Mouse (Mus musculus) liver, embryonic 15.5 days (tissue): ENCODE data around the gene Ddo. TPM values are rescaled to one million over a fixed set of nuclear protein-coding genes. Genes with fewer than 3 reads are reported as not detected.

Experiments used
- ATAC-seq: fragments of 200-750 bp; cut with Nextera tagmentation; 2 replicates; pipeline ENCODE4 v1.8.0; 2017; ENCODE audit warnings: moderate number of reproducible peaks, mild to moderate bottlenecking, moderate library complexity; ENCODE audit not compliant: insufficient read depth
- H3K27ac ChIP-seq: fragments of 300-500 bp; sonication (generic); replicated peaks from 2 replicates; pipeline ENCODE4 v1.5.1; 2015; ENCODE audit warnings: mild to moderate bottlenecking, inconsistent platforms
- H3K27me3 ChIP-seq: fragments of 300-500 bp; sonication (generic); 2 replicates; pipeline ENCODE4 v1.6.1; 2015; ENCODE audit warnings: mild to moderate bottlenecking, inconsistent platforms
- H3K36me3 ChIP-seq: fragments of 300-500 bp; sonication (generic); replicated peaks from 2 replicates; pipeline ENCODE4 v1.6.1; 2015; ENCODE audit warnings: moderate library complexity, mild to moderate bottlenecking, inconsistent platforms
- H3K4me1 ChIP-seq: fragments of 300-500 bp; sonication (generic); replicated peaks from 2 replicates; pipeline ENCODE4 v1.6.1; 2015; ENCODE audit warnings: inconsistent platforms
- H3K4me2 ChIP-seq: fragments of 300-500 bp; sonication (generic); 2 replicates; pipeline ENCODE4 v1.6.1; 2015; ENCODE audit warnings: moderate library complexity, mild to moderate bottlenecking, inconsistent platforms
- H3K4me3 ChIP-seq: fragments of 300-500 bp; sonication (generic); replicated peaks from 2 replicates; pipeline ENCODE4 v1.5.1; 2015; ENCODE audit warnings: mild to moderate bottlenecking, inconsistent platforms
- H3K9ac ChIP-seq: fragments of 300-500 bp; sonication (generic); 2 replicates; pipeline ENCODE4 v1.6.1; 2015; ENCODE audit warnings: moderate library complexity, mild to moderate bottlenecking, inconsistent platforms
- H3K9me3 ChIP-seq: fragments of 300-500 bp; sonication (generic); replicated peaks from 2 replicates; pipeline ENCODE4 v1.6.1; 2016; ENCODE audit warnings: inconsistent platforms
- WGBS: fragments of 180-500 bp; shearing (Covaris S2); methylation state at CpG from one replicate; pipeline ENCODE4 v1.1.7; 2015; ENCODE audit warnings: mixed read lengths; ENCODE audit not compliant: insufficient replicate concordance; 5-methylcytosine and 5-hydroxymethylcytosine counted together
- polyA plus RNA-seq: library from polyadenylated mRNA; unstranded; fragments of >200 nt; fragmentation: Nextera tagmentation; extraction: Ambion mirVana; gene quantifications from 2 replicates; pipeline ENCODE4 v1.2.1, GENCODE M21; 2015

Gene Ddo
- polyA plus RNA-seq, 1 experiment from 2014 or later, result 0.03 TPM

DNA sequence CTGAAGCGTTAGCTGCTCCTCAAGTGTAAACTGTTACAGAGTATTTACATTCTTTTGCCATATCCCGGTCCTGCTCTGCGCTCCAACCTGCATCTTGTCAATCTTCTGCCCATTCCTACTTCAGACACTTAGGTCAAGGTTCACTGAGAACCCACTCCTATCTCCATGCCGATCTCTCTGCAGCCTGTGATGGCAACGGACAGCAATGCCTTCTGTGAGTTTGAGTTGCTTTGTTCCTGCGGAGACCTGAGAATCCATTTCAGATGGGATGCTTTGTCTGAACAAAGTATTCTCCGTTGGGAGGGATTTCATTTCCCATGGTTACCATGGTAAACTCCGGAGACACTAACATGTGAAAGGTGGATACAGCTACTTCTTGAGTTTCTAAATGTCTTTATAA is 55.8 kb downstream of the Ddo start:
- H3K36me3 ChIP-seq, result no peaks in the 10 kb centered on the region

DNA sequence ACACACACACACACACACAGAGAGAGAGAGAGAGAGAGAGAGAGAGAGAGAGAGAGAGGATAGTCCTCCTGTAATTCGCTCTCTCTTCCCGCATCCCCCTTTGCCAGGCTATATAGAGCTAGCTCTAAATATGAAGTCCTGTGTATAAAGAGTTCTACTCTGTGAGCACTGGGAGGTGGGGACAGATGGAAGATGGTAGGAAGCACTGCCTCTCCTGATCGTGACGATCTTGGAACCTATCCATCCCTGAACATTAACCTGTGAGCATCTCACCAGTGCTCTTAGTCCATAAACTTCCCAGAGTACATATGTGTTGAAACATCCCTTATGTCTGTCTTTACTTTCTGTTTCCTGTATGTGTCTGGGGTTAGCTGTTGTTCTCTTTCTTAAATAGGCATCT is 57.2 kb downstream of the Ddo start:
- Histone ChIP-seq H3K4me3 (no peak overlapping the region), H3K27ac (no peak overlapping the region), H3K27me3 (peaks cover 40% of the 10 kb centered on the region), H3K36me3 (no peaks in the 10 kb centered on the region), H3K4me2 (no peak overlapping the region), H3K4me1 (no peaks in the 10 kb centered on the region), H3K9me3 (no peaks in the 10 kb centered on the region), H3K9ac (no peak overlapping the region)
- ATAC-seq, result no peak
- WGBS, result 83% methylated on average over 4 of the region's 4 CpGs

More for the DNA sequence above, 55.8 kb downstream of the Ddo start:
- Histone ChIP-seq H3K9me3 (no peaks in the 10 kb centered on the region), H3K9ac (no peak overlapping the region), H3K4me2 (no peak overlapping the region), H3K27ac (no peak overlapping the region), H3K4me1 (no peaks in the 10 kb centered on the region), H3K27me3 (peaks cover 48% of the 10 kb centered on the region), H3K4me3 (no peak overlapping the region)
- 58% methylated on average over 8 of the region's 8 CpGs for WGBS
- ATAC-seq, result no peak

DNA sequence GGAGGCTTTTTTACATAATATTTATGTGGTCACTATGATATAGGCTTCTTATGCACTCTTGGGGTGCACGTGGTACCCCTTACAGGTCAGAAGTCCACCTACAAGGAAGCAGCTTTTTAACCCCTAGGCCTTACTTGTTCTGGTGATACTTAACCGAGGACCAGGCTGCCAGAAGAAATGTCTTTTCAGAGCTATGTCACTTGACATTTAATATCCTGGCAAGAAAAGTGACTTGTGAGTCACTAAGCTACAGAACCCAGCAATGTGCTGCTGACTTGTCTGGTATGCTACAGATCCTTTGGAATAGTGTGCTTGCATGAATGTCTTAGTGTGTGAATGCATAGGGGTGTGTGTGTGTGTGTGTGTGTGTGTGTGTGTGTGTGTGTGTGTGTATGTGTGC is 57.6 kb downstream of the Ddo start:
- no peaks in the 10 kb centered on the region for H3K9me3 ChIP-seq
- WGBS, result 56% methylated on average over 2 of the region's 2 CpGs
- ATAC-seq, result no peak

DNA sequence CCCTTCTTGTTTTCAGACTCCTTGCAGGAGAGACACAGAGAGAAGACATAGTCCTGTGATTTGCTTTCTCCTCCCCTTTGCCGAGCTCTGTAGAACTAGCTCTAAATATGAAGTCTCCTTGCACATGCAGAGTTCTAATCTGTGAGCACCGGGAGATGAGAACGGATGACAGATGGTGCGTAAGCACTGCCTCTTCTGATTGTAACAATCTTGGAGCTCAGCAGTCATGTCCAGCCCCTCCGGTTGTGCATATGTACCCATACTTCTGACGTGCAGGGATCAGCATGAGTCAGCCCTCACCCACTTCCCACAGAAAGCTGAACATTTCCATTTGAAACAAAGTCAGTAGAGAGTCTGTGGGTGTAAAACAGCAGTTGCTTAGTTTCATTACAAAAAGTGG is 58.5 kb downstream of the Ddo start:
- 61% methylated on average over 6 of the region's 6 CpGs for WGBS

More for the DNA sequence above, 57.6 kb downstream of the Ddo start:
- Histone ChIP-seq H3K36me3 (no peaks in the 10 kb centered on the region), H3K27ac (no peak overlapping the region), H3K27me3 (peaks cover 36% of the 10 kb centered on the region), H3K9ac (no peak overlapping the region), H3K4me3 (no peak overlapping the region), H3K4me2 (no peak overlapping the region), H3K4me1 (no peaks in the 10 kb centered on the region)

DNA sequence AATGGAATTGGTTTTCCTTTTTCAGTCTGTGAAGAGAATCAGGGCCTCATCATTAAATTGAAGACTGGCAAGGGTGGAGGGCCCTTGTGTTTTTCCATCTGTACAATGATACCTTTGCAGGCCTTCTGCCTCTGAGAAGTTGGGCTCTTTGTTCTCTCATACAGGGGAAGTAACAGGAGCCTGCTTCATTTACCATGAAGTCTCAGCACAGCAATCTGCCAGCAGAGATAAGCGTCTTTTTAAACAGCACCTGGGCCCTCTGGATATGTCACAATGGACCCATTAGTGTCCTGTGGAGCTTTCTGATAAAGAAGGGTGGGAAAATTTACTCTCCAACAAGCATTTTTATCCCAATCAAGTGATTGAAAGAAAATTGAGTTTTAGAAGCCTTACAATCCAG is 59.1 kb downstream of the Ddo start:
- H3K9ac ChIP-seq, result no peak overlapping the region
- WGBS, result 24% methylated on average over 1 of the region's 1 CpGs
- no peak overlapping the region for H3K27ac ChIP-seq
- no peak for ATAC-seq
- H3K4me2 ChIP-seq, result no peak overlapping the region
- H3K4me1 ChIP-seq, result no peaks in the 10 kb centered on the region
- H3K27me3 ChIP-seq, result peaks cover 22% of the 10 kb centered on the region
- no peak overlapping the region for H3K4me3 ChIP-seq
- no peaks in the 10 kb centered on the region for H3K9me3 ChIP-seq
- H3K36me3 ChIP-seq, result no peaks in the 10 kb centered on the region

More for the DNA sequence above, 58.5 kb downstream of the Ddo start:
- no peak overlapping the region for H3K27ac ChIP-seq
- no peak for ATAC-seq
- no peak overlapping the region for H3K9ac ChIP-seq
- H3K4me1 ChIP-seq, result no peaks in the 10 kb centered on the region
- no peaks in the 10 kb centered on the region for H3K36me3 ChIP-seq
- H3K4me2 ChIP-seq, result no peak overlapping the region
- no peak overlapping the region for H3K4me3 ChIP-seq
- no peaks in the 10 kb centered on the region for H3K9me3 ChIP-seq
- H3K27me3 ChIP-seq, result peaks cover 28% of the 10 kb centered on the region

DNA sequence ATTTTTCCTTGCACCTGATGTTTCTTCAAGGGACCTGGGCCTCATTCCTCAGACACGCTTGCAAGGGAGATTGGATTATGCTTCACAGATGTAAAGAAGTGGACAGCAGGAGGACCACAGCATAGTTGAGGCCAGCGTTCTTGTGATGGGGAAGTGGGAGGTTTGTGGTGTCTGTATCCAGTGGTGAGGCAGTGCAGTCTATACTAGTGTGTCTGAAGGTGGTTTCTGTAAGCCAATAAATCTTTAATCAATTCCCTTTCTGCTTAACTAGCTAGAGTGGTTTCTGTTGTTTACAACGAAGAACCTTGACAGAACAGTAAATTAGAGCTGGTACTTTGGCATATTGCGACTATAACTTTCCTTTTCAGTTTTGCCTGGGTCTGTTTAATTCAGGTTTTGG is 68.8 kb downstream of the Ddo start:
- Histone ChIP-seq H3K4me2 (no peak overlapping the region), H3K36me3 (no peaks in the 10 kb centered on the region), H3K27me3 (no peaks in the 10 kb centered on the region), H3K9ac (no peak overlapping the region), H3K27ac (no peak overlapping the region), H3K4me3 (no peak overlapping the region), H3K9me3 (no peaks in the 10 kb centered on the region), H3K4me1 (no peaks in the 10 kb centered on the region)
- ATAC-seq, result no peak
- 42% methylated on average over 4 of the region's 4 CpGs for WGBS

DNA sequence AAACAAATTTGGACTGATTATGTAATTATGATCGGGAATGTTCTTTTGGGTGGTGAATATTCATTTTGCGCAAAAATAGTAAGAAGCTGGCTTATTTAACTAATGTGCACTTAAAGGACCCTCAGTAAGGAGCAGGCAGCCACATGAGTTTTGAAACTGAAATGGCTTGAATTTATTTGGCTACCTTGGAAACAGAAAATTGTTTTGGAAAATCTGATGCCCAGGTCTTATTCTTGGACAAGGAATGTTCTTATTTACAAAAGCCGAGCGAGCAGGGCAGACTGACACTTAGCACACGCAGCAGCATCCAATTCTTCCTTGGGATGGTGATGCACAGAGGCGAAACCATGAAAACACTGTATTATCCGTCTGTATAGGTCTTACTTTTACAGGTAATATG is 81.3 kb downstream of the Ddo start:
- Histone ChIP-seq H3K4me1 (peaks cover 3% of the 10 kb centered on the region; the same call in 1 of the 2 replicates), H3K27me3 (no peaks in the 10 kb centered on the region), H3K27ac (no peak overlapping the region), H3K9me3 (no peaks in the 10 kb centered on the region), H3K4me3 (no peak overlapping the region), H3K36me3 (no peaks in the 10 kb centered on the region), H3K4me2 (no peak overlapping the region), H3K9ac (no peak overlapping the region)
- 68% methylated on average over 7 of the region's 7 CpGs for WGBS
- ATAC-seq, result no peak

DNA sequence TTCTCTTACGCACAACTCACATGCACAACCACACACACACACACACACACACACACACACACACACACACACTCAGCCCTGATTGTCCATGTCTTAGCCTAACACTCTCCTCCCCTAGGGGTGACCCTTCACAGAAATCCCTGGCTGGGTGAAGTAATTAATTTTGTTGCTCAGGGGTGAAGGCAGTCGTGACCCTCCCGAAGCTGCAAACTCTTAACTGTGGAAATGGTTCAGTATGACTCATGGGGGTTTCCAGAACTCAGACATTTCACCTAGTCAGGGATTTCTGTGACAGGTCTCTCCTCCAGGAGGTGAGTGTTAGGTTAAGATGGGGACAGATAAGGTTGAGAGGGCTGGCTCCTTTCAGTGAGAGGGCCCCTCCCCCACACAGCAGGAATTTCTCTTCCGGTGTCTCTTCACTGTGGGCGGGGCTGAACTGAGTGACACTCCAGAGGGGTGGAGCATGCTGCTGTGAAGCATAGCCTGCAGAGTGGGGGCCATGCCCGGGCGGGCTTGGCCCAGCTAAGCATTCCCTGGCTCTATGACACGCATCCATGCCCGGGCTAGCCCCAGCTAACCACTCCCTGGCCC is 83.3 kb downstream of the Ddo start:
- peaks cover 3% of the 10 kb centered on the region; the same call in 1 of the 2 replicates for H3K4me1 ChIP-seq
- 40% methylated on average over 9 of the region's 9 CpGs for WGBS
- H3K9me3 ChIP-seq, result no peaks in the 10 kb centered on the region
- no peak overlapping the region for H3K4me3 ChIP-seq
- no peaks in the 10 kb centered on the region for H3K36me3 ChIP-seq
- no peak overlapping the region for H3K4me2 ChIP-seq
- H3K27ac ChIP-seq, result no peak overlapping the region
- no peak overlapping the region for H3K9ac ChIP-seq
- no peak for ATAC-seq
- no peaks in the 10 kb centered on the region for H3K27me3 ChIP-seq

DNA sequence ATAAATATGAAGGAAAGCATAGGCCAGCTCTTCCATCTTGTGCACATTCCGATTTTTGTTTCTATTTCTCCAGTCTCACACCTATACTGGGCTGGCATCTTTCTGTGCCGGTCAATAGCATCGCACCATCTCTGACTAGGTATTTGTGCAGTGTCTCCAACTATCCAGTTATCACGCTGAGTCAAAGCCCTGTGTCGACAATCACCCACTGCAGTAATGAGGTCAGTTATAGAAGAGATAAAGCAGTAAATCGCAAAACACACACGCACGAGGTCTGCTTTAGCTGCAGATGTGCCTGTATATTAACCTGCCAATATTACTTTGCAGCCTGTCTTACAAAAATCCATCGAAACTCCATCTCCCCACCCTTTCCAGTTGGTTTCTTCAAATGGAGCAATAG is 84.0 kb downstream of the Ddo start:
- no peaks in the 10 kb centered on the region for H3K9me3 ChIP-seq
- H3K4me2 ChIP-seq, result no peak overlapping the region
- no peak overlapping the region for H3K9ac ChIP-seq
- H3K27ac ChIP-seq, result no peak overlapping the region
- H3K36me3 ChIP-seq, result no peaks in the 10 kb centered on the region
- ATAC-seq, result no peak
- H3K27me3 ChIP-seq, result no peaks in the 10 kb centered on the region
- H3K4me1 ChIP-seq, result peaks cover 3% of the 10 kb centered on the region; the same call in 1 of the 2 replicates
- no peak overlapping the region for H3K4me3 ChIP-seq
- 61% methylated on average over 9 of the region's 9 CpGs for WGBS

DNA sequence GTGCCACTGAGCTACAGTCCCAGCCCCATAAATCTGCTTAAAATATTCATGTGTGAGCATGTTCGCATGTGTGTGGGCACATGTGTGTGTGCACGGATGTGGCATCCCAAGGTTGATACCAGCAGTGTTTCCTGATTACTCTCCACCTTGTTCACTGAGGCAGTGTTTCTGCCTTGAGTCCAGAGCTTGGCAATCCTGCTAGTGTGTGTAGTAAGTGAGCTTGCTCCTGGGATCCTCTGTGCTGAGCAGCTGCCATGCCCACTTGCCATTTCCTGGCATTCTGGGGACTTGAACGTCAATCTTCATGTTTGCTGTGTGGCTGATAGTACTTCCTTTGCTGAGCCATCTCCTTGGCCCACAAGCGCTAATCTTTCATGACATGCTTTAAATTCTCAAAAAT is 85.3 kb downstream of the Ddo start:
- Histone ChIP-seq H3K9me3 (no peaks in the 10 kb centered on the region), H3K4me1 (peaks cover 3% of the 10 kb centered on the region; the same call in 1 of the 2 replicates), H3K27ac (no peak overlapping the region), H3K4me2 (no peak overlapping the region), H3K36me3 (no peaks in the 10 kb centered on the region), H3K4me3 (no peak overlapping the region), H3K27me3 (no peaks in the 10 kb centered on the region), H3K9ac (no peak overlapping the region)
- 51% methylated on average over 4 of the region's 4 CpGs for WGBS
- no peak for ATAC-seq

DNA sequence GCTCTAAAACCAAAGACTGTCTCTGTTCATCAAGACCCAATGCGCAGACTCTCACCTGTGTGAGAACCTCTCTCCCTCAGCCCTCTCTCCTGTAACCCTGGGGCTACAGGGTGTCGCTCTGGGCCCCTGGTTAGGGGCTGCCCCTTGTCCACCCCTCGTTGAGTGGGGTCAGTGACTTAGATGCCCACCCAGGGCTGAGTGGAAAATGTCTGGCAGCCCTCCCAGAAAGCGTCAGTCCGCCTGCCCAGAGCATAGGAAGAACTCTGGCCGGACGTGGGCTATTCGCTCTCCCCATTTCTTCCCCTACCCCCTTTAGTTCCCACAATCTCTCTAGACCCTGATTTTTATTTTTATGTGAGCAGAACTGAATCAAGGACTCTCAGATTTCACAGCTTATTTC is 86.5 kb downstream of the Ddo start:
- H3K4me1 ChIP-seq, result peaks cover 3% of the 10 kb centered on the region; the same call in 1 of the 2 replicates
- H3K4me2 ChIP-seq, result no peak overlapping the region
- no peak for ATAC-seq
- no peaks in the 10 kb centered on the region for H3K36me3 ChIP-seq
- WGBS, result 73% methylated on average over 8 of the region's 8 CpGs
- no peaks in the 10 kb centered on the region for H3K27me3 ChIP-seq
- H3K27ac ChIP-seq, result no peak overlapping the region
- H3K9me3 ChIP-seq, result no peaks in the 10 kb centered on the region
- H3K9ac ChIP-seq, result no peak overlapping the region
- no peak overlapping the region for H3K4me3 ChIP-seq

DNA sequence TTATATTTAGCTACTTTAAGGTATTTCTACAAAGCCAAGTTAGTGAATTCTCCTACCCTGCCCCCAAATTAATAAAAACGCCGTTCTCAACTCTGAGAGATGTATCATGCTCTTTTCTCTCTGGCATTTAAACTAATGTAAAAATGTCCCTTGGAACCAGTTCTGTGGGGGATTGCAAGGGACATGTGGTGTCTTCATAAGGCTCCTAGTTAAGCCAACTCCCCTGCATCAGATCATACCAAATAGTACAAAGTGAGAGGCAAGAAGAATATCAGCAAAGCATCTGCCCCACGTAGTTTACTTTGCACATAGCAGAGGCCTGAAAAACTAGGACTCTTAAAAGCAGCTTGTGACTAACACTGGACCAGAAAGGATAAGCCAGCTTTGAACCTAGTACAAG is 86.9 kb downstream of the Ddo start:
- Histone ChIP-seq H3K27ac (no peak overlapping the region), H3K4me2 (no peak overlapping the region), H3K4me3 (no peak overlapping the region), H3K9me3 (no peaks in the 10 kb centered on the region), H3K4me1 (peaks cover 3% of the 10 kb centered on the region; the same call in 1 of the 2 replicates), H3K9ac (no peak overlapping the region), H3K27me3 (no peaks in the 10 kb centered on the region), H3K36me3 (no peaks in the 10 kb centered on the region)
- WGBS, result 64% methylated on average over 3 of the region's 3 CpGs
- no peak for ATAC-seq
